Mouse (Mus musculus) lung, postnatal 4 days (tissue): ENCODE measurements at regions not wholly inside any gene's neighbourhood (a gene's known extent, or its start where the extent isn't known, plus 50 kb on each side); places are given as distances from the start of the nearest gene placed in this dataset.
A peak's percentile ranks its signal among the peaks of the same experiment; 100 is the strongest.
"Not testable (repeated sequence)": the region's sequence is repeated elsewhere in the genome, so short reads cannot be mapped to it uniquely, and the experiment has no call there.

Experiments
- DNase-seq, 2 experiments: peaks; one replicate each; pipeline ENCODE4 v3.0.0; 2021

DNA sequence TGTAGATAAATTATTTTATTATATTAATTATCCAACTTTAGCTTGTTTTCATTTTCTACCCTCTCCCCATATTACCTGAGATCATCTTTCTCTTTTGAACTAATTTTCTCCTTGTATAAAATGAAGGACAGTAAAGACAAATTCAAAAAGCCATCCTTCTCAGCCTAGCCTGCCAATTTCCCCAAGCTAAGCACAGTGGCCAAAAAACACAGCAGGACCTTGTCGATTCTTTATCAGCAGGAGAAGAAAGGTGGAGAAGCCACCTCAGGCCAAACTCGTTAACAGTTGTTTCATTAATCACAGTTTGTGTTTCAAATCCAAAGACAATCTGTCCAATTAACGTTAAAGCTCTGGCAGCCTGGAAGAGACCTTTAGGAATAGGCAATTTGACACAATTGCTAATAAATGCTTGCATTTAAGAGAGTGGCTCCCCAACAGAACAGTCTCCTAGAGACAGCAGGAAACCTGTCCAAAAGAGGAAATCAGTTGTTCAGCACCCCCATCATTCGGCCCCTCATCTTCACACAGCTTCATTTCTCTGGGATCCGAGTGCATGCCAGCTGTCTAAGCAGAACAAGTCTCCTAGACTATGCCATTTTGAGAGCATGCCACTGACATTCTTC is 135.7 kb upstream of the Tlr4 start:
- no peak for DNase-seq

DNA sequence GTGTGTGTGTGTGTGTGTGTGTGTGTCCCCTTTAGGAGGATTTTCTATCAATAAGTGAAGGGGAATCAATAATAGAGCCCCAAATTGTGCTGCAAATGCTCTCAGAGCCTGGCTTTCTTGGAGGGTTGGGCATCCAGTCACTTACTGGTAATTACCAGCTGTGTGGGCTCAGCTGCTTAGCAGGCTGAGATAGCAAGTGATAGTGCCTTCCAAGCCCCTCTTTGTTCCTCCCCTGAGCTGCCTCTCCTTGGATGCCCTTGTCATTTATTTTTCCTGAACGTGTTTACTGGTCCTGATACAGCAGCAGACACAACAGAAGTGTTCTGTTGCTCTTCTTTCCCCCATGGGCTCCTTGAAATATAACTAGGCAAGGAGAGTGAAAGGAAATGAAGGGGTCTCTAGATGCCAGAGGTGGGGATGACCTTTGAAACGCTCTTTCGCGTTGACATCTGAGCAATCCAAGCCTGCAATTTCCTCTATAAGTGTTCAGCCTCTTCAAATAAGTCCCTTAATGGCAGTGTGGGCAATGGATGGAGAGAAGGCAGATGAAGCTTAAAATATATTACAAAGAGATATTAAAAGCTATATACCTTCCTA is 133.3 kb upstream of the Tlr4 start:
- DNase-seq: no peak

DNA sequence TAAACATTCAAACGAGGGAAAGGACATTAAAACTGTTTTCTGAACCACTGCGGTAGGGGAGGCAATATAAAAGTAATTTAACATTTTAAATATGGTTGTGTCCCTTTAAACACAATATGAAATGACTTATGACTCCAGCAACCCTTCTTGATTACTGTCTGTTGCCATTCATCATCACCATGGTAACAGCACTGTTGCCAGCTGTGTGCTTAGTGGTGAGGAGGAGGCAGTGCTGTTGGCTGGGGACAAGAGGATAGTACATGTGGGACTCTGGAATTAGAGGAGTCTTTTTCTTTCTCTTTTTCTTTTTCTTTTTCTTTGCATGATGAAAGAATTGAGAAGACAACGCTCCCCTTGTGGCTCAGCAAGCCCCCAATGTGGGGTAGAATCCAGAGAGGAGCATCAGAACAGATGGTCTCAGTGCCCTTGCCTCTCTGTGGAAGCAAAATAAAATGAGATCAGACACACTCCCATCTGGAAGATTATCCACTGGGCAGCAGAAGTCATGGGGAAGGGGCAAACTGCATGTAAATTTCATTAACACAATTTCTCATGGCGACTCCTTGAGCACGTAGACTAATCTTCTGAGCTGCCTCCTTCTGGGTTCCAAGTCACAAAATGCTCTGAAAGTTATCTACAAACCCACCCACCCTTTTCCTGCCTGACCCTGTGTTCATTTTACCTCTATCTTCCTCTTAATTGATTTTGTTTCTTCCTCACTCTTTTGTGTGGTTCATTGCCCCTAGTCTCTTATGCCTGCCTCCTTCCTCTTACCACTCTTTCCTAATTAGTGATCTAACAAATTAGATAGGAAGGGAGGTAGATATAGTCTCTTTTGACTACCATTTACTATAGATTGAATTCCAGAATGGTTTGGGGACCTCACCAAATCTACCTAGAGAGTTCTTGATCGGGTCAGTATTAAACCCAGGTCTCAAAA is 111.3 kb upstream of the Tlr4 start:
- no peak for DNase-seq

DNA sequence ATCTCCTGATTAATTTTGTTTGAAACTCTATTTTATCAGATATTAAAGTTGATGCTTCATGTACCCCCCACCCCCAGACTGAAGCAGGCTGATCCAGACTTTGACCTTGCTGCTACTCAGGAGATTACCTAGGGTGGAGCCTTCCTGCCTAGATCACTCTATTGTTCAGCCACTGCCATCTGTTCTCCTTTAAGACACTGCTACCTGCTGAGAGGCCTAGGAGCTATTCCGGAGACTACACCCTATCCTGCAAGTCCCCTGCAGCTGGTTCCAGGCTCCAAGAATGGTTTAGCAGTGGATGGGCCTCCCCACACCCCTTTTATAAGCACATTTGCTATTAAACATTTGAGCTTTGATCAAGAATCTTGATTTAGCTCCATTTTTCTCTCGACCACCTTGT is 90.0 kb upstream of the Tlr4 start:
- no peak for DNase-seq

DNA sequence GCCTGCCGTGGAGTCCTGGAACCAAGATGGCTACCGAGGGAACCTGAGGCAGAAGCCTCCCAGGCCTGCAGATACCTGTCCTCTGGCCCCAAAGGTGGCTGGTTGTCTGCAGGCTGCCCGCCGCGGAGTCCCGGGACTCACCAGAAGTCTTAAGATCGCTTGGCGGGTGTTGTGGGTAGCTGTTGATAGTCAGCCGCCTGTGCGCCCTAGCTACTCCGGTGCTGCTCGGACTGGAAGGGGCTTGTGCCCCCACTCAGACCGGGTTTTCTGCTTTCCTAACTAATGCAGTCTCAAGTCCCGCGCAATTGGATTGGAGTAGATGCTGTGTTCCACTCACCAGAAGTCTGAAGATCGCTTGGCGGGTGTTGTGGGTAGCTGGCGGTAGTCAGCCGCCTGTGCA is 84.0 kb upstream of the Tlr4 start:
- DNase-seq: not testable (repeated sequence)

DNA sequence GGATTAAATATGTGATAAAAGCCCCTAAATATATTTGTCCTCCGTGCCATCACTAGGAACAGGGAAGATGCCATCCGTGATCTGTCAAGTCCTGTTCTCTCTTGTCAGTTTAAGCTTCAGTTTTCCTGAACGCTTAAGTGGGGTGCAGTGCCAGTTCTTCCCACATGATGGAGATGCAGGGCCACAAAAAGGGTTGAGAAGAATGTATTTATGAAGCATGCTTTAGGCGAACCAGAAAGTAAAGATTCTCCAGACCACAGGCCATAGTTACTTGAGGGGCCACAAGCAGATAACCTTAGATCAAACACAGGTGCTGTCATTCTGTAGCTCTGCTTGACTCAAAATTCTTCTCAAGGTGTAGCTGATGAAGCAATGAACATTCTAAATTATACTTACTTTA is 58.6 kb upstream of the Tlr4 start:
- DNase-seq: peak in 1 of 2 experiments; percentile 46
